Mouse (Mus musculus): ENCODE results near the gene Sergef. TPM values are rescaled to one million over a fixed set of nuclear protein-coding genes. Genes with fewer than 3 reads are reported as not detected.

The Sergef gene
- polyA plus RNA-seq, 1 experiment from 2014 or later: 11.4 TPM

- Histone ChIP-seq H3K27ac (ENCODE audit: low read length) (no peak overlapping the region), H3K4me3 (ENCODE audit: low read length) (no peak overlapping the region), H3K4me2 (ENCODE audit: low read depth, low read length) (no peak overlapping the region), H3K36me3 (ENCODE audit: control insufficient read depth, insufficient read depth) (no peaks in the 10 kb centered on the region), H3K9me3 (replicated peaks; ENCODE audit: control insufficient read depth, low read length) (no peaks in the 10 kb centered on the region), H3K27me3 (ENCODE audit: control insufficient read depth, insufficient read depth, low read length) (peaks cover 56% of the 10 kb centered on the region), H3K9ac (ENCODE audit: low read length) (no peak overlapping the region), H3K4me1 (ENCODE audit: control insufficient read depth, insufficient read depth, low read length) (peaks cover 5% of the 10 kb centered on the region)
- WGBS: 24% methylated on average over 12 of the region's 12 CpGs
- no peak for ATAC-seq (replicated peaks; ENCODE audit: extremely low read depth, insufficient read depth, low FRiP score)
Measured at GRCm38 (mm10) chr7:46393718-46394511, 245.7 kb downstream of the Sergef start.

Other genes starting within 250 kb of the Sergef start
- 0.19 TPM in 1 of 2 replicates, not detected in the other for gene Kcnc1, start 243.3 kb downstream of the Sergef start, polyA plus RNA-seq (2015; fragmentation: Nextera tagmentation; extraction: Ambion mirVana)
- gene Tph1, start 32.7 kb upstream of the Sergef start, polyA plus RNA-seq (2015; fragmentation: Nextera tagmentation; extraction: Ambion mirVana): 0.61 and 1.1 TPM in 2 replicates
- 14.2 and 15.4 TPM in 2 replicates for gene Saal1, start 70.9 kb upstream of the Sergef start, polyA plus RNA-seq (2015; fragmentation: Nextera tagmentation; extraction: Ambion mirVana)
- gene Saa3, start 75.9 kb upstream of the Sergef start, polyA plus RNA-seq (2015; fragmentation: Nextera tagmentation; extraction: Ambion mirVana): 0.62 and 0.84 TPM in 2 replicates
- gene Saa4, start 92.8 kb upstream of the Sergef start, polyA plus RNA-seq (2015; fragmentation: Nextera tagmentation; extraction: Ambion mirVana): not detected in 2 replicates
- gene Saa1, start 103.2 kb upstream of the Sergef start, polyA plus RNA-seq (2015; fragmentation: Nextera tagmentation; extraction: Ambion mirVana): 0.25 TPM in 1 of 2 replicates, not detected in the other
- not detected in 2 replicates for gene Saa2, start 112.0 kb upstream of the Sergef start, polyA plus RNA-seq (2015; fragmentation: Nextera tagmentation; extraction: Ambion mirVana)
- 10.4 and 13.0 TPM in 2 replicates for gene Hps5, start 156.3 kb upstream of the Sergef start, polyA plus RNA-seq (2015; fragmentation: Nextera tagmentation; extraction: Ambion mirVana)
- gene Gtf2h1, start 156.3 kb upstream of the Sergef start, polyA plus RNA-seq (2015; fragmentation: Nextera tagmentation; extraction: Ambion mirVana): 32.2 and 33.3 TPM in 2 replicates
- gene Ldha, start 201.7 kb upstream of the Sergef start, polyA plus RNA-seq (2015; fragmentation: Nextera tagmentation; extraction: Ambion mirVana): 3,218 and 3,386 TPM in 2 replicates
- not detected in 2 replicates for gene Ldhc, start 221.4 kb upstream of the Sergef start, polyA plus RNA-seq (2015; fragmentation: Nextera tagmentation; extraction: Ambion mirVana)